Mouse (Mus musculus) right cerebral cortex, postnatal 25 days (tissue): ENCODE data around the gene Pepd.

Experiments used
- DNase-seq: peaks from one replicate; pipeline ENCODE4 v3.0.0; 2022

Pepd gene

GRCm38 (mm10) chr7:34911919-34912897 is at the start of gene Pepd:
TSS of gene Pepd (plus strand) at chr7:34912379.
- peak; percentile 85 for DNase-seq

GRCm38 (mm10) chr7:34867289-34867688 is 44.9 kb upstream of the Pepd start:
- no peak for DNase-seq

GRCm38 (mm10) chr7:34869693-34870092 is 42.5 kb upstream of the Pepd start:
- DNase-seq, result peak; percentile 10

- DNase-seq, result no peak
These were observed 35.4 kb upstream of the Pepd start for GRCm38 (mm10) chr7:34876787-34877186.

- DNase-seq, result no peak
These were observed 34.4 kb upstream of the Pepd start for GRCm38 (mm10) chr7:34877820-34878219.

GRCm38 (mm10) chr7:34888441-34888840 is 23.7 kb upstream of the Pepd start:
- no peak for DNase-seq

- DNase-seq, result peak; percentile 18
These were observed 23.3 kb upstream of the Pepd start for GRCm38 (mm10) chr7:34888891-34889290.

GRCm38 (mm10) chr7:34892845-34893244 is 19.3 kb upstream of the Pepd start:
- DNase-seq, result no peak

GRCm38 (mm10) chr7:34896461-34896860 is 15.7 kb upstream of the Pepd start:
- DNase-seq, result no peak

GRCm38 (mm10) chr7:34897058-34897457 is 15.1 kb upstream of the Pepd start:
- DNase-seq, result no peak

GRCm38 (mm10) chr7:34910096-34911066 is 1.8 kb upstream of the Pepd start:
- no peak for DNase-seq

GRCm38 (mm10) chr7:34913956-34914355 is 1.8 kb downstream of the Pepd start:
- DNase-seq, result no peak

GRCm38 (mm10) chr7:34915555-34915954 is 3.4 kb downstream of the Pepd start:
- no peak for DNase-seq

GRCm38 (mm10) chr7:34917558-34917957 is 5.4 kb downstream of the Pepd start:
- no peak for DNase-seq

GRCm38 (mm10) chr7:34917998-34918397 is 5.8 kb downstream of the Pepd start:
- no peak for DNase-seq

- DNase-seq, result no peak
These were observed 6.2 kb downstream of the Pepd start for GRCm38 (mm10) chr7:34918416-34918815.

- DNase-seq, result no peak
These were observed 6.9 kb downstream of the Pepd start for GRCm38 (mm10) chr7:34919054-34919453.

- no peak for DNase-seq
These were observed 7.6 kb downstream of the Pepd start for GRCm38 (mm10) chr7:34919809-34920208.

- no peak for DNase-seq
These were observed 13.0 kb downstream of the Pepd start for GRCm38 (mm10) chr7:34925208-34925607.

GRCm38 (mm10) chr7:34925956-34926355 is 13.8 kb downstream of the Pepd start:
- DNase-seq, result no peak

- no peak for DNase-seq
These were observed 17.6 kb downstream of the Pepd start for GRCm38 (mm10) chr7:34929614-34930262.

- DNase-seq, result no peak
These were observed 18.1 kb downstream of the Pepd start for GRCm38 (mm10) chr7:34930263-34930757.

- DNase-seq, result no peak
These were observed 20.5 kb downstream of the Pepd start for GRCm38 (mm10) chr7:34932631-34933030.
